Mouse (Mus musculus): ENCODE measurements at regions not wholly inside any gene's neighbourhood (a gene's known extent, or its start where the extent isn't known, plus 50 kb on each side); places are given as distances from the start of the nearest gene placed in this dataset.
A peak's percentile ranks its signal among the peaks of the same experiment; 100 is the strongest.
"Not testable (repeated sequence)": the region's sequence is repeated elsewhere in the genome, so short reads cannot be mapped to it uniquely, and the experiment has no call there.

- no peak for DNase-seq
These were observed 1003.2 kb upstream of the 4930412O13Rik start for GRCm38 (mm10) chr2:8877855-8878254.

DNA sequence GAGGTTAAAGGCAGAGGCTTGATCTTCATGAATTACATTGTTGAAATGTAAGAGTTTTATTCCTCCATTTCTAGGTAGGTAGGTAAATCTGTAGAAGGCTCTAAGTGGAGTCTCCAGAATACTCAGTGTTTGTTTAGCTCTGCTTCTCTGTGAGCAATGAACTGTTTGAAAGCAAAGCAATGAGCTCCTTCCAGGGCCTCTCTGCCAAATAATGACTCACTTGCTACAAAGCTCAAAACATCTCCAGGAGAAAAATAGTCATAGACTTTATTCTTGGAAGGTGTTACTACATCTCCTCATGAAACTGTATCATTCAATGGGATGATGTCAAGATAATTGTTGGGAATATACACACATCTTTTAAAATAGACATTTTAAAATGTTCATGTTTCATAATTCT lies 968.6 kb upstream of the 4930412O13Rik start:
- DNase-seq, result no peak

DNA sequence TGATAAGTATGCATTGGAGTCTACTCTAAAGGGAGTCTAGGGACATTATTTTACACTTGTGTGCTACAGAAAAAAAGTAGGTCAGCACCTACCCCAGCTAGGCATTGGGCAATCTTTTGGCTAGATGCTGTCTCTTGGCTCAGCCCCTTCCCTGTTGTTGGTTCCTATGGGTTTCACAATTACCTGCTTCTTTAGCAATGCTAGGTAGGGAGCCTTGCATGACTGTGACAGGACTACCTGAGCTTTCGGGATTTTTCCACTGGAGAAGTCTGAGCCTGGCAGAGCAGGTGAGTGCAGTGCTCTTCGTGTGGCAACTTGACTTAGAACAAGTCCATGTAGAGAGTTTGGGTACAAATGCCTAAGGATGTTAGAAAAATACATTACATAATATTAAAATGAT lies 956.2 kb upstream of the 4930412O13Rik start:
- no peak for DNase-seq

GRCm38 (mm10) chr2:8941574-8941973 lies 939.5 kb upstream of the 4930412O13Rik start:
- no peak for DNase-seq

DNA sequence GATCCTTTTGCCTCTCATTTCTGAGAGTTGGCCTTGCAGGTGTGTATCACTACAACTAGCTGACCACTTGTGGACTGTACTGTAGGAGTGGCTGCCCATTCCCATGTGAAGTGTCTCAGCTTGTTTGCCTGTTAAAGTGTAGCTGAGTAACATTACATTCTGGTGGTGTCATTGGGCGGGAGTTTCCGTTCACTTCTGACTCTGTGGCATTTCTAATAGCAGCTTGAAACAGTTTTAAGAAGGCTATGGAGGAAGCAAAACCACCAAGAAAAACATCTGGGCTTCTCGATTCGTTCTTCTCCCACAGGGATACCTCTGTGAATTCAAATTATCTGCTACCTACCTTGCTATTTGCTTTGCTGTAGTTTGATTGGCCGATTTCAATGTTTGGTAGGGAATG lies 922.1 kb upstream of the 4930412O13Rik start:
- no peak for DNase-seq

- no peak for DNase-seq
These were observed 915.9 kb upstream of the 4930412O13Rik start for GRCm38 (mm10) chr2:8964952-8965668.

DNA sequence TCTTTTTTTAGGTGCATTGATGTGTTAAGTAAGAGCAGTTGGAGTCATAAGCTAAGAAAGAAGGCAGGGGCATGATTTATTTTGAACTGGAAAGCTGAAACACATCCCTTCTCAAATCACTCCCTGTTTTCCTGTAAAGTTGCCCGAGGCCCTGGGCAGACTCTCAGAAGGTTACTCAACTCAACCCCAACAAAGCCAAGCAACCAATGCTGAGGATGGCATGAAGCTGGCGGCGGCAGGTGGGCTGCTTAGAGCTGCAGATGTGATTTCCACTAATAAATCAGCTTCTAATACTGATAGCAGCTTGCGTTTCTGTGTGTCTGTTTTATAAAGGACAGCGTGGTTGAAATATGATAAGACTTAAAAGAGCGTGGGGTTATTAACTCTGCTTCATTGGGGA lies 905.4 kb upstream of the 4930412O13Rik start:
- no peak for DNase-seq

- DNase-seq, result no peak
These were observed 868.7 kb upstream of the 4930412O13Rik start for GRCm38 (mm10) chr2:9012326-9012725.

GRCm38 (mm10) chr2:9033079-9033478 lies 848.0 kb upstream of the 4930412O13Rik start:
- no peak for DNase-seq

GRCm38 (mm10) chr2:9042355-9042754 lies 838.7 kb upstream of the 4930412O13Rik start:
- DNase-seq, result not testable (repeated sequence)

DNA sequence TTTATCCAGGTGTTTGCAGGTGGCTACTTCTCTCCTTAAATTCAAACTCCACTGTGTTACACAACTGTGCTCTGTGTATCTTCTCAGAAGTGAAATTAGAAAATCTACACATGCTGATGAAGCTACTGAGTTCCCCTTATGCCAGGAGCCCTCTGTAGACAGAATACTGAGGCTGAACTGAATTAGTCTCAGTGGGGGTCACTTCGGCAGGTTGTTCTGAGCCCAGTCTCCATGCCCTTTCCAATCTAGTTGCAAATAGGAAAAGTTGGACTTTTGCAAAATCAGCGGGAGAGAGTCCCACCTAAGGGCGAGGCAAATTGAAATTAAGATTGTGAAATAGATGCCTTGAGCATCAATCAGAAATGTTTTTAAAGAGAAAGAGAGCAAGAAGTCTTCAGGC lies 833.1 kb upstream of the 4930412O13Rik start:
- peak; percentile 2 to 9 for DNase-seq

GRCm38 (mm10) chr2:9073851-9074250 lies 807.2 kb upstream of the 4930412O13Rik start:
- no peak for DNase-seq

DNA sequence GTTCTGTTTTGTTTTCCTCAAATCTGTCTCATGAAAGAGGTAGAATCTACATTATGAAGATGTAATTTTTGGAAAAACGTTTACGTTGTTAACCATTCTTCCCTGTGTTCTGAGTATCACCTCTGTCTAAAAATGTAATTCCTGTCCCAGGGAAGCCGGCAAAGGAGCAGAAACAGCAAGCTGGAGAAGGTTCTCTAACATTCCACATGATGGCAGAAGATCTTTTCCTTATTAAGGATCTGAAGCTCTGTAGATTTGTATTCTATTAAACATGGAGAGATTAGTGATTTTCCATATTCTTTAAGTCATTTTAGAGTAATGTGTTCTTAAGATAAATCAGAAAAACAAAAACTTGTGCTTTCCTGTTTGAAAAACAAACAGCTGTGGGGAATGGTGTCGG lies 802.9 kb upstream of the 4930412O13Rik start:
- DNase-seq, result no peak

DNA sequence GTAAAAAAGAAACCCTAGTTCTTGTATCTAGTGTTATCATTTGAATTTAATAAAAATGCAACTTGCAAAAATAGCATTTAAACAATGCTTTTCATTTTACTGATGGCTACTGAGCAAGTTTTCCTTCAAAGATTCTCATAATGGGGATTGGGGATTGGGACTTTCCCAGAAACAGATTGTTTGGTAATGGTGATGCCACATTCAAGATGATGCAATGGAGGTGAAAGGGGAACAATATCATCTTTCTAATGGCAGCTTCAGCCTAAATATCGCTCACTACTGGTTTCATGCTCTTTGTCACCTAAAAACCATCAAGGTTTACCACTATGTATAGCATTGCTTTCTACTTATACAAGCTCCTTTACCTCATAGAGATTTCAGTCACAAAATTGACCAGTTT lies 799.3 kb upstream of the 4930412O13Rik start:
- DNase-seq, result no peak

- DNase-seq, result no peak
These were observed 785.7 kb upstream of the 4930412O13Rik start for GRCm38 (mm10) chr2:9095317-9095716.

- DNase-seq, result no peak
These were observed 764.4 kb upstream of the 4930412O13Rik start for GRCm38 (mm10) chr2:9116697-9117096.

DNA sequence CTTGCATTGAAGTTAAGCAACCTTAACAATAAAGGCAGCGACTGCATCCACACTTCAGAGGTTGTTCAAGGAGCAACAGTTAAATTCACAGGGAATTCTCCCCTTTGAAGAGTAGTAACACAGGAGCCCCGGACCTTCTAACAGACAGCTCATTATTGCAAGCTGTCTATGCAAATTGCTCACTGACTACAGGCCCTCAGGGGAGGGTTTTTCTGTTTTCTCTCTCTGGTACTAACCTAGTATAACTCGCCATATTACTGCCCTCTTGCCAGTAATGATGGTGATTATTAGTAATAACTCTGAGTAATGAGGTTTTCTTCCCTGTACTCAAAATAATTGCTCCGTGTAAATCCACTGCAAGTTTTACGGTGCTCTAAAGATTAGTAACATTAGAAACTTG lies 763.5 kb upstream of the 4930412O13Rik start:
- no peak for DNase-seq

DNA sequence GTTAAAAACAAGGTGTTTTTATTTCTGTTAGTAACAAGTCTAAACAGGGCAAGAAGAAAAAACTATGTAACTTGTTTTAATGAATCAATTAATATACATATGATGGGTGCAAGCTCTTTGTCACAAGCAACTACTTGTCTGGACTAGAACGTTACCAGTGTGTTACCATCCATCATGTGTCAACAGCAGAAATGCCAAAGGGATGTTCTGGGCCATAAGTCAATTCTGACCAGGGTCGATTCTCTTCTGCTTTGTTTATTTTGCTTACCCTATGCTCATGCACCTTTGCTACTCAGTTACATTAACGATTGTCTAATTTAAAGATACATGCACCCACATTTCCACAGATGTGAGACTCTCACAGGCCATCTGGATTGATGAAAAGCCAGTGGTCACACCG lies 744.1 kb upstream of the 4930412O13Rik start:
- DNase-seq, result no peak

- DNase-seq, result no peak
These were observed 739.6 kb upstream of the 4930412O13Rik start for GRCm38 (mm10) chr2:9141411-9141810.

DNA sequence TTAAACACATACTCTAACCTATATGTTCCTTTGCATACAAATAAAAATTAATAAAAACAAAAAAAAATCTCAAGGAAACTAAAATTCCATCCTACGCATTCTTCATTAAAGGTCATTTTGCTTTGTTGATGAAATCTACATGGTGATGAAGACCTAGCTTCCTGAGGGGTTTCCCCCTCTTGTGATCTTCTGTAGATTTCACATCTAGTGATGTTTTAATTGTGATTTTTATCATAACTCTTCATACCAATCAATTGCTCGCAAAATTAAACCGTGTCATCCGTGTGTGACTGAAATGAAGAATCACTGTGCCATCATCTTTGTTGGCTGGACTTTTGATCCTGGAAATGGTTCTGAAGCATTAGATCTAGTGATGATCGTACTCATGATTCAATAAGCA lies 725.4 kb upstream of the 4930412O13Rik start:
- no peak for DNase-seq

DNA sequence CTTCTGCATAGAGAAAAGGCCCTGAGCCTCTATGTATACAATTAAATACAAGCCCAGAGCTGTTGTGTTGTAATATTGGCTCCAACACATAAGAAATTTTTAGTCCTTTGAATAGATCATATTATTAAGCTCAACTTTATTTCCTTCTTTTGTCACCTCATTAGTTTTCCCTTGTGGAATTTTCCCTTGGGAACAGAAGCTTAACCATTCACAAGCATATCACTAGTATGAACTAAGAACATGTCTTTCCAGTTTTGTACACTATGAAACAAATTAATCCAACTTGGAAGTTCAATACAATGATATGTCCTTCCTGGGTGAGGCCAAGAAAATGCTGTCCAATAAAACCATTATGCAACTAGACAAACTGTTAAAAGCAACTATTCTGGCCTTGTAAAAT lies 720.9 kb upstream of the 4930412O13Rik start:
- DNase-seq, result no peak

- no peak for DNase-seq
These were observed 717.1 kb upstream of the 4930412O13Rik start for GRCm38 (mm10) chr2:9163819-9164560.

DNA sequence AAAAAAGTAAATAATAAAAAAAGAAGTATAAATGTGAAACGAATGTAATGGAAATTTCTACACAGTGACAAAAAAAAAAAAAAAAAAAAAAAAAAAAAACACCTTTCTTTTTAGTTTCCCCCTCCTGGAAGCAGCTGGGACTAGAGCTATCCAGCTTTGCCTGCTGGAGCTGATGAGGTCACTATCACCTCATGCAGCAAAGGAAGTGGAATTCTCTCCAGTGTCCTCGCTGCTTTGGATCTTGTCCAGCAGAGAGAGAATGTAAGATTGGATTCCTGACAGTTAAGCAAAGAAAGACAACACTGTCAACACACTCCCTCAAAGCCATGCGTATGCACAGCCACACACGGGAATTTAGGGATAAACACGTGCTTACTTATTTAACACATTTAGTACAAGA lies 698.9 kb upstream of the 4930412O13Rik start:
- DNase-seq, result no peak

DNA sequence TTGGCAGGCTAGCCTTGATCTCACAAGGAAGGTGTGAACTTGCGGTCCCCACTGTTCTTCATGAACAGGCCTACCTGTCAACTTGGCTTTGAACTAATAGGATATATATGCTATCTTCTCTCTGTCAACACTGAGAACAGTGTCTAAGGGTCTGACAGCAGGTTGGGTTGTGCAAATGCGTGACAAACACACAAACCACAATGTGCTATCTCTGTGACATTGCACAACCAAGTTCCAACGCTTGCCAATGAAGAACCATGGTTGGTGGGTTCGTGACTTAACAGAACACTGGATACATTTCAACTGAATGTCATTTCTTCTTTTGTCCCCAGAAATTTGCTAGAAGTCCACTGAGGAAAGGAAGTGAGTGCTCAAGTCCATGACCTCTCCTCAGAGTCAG lies 696.8 kb upstream of the 4930412O13Rik start:
- DNase-seq, result no peak
